Comparison of ENCODE assay signal across 18 mouse cellular contexts in the genomic region with DNA sequence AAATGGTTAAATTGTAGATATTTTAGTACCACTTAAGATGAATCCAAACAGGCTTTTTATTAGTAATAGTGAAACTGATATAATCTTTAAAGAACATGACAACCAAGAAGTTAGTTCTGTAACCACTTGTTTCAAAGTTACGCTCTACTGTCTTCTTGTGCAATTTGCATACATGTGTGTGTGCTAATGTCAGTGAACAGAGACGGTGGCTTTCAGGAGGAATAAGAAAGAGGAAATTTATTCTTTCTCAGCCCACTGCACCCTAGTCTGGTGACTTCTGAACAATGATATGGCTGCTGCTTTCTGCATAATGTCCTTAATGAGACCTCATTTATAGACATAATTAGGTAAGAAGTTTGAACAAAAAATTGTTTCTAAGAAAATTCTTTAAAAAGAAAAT. TPM values are rescaled to one million over a fixed set of nuclear protein-coding genes. Genes with fewer than 3 reads are reported as not detected.
DNase-seq lines count a peak whose midpoint lies in the region; ATAC-seq lines count a peak whose summit lies in the region.
"Had no signal": no experiment of that assay in that cellular context is flagged by ENCODE, and none has a peak within 500 bp of the region (broad histone marks: within the 10 kb centered on the region; RNA-seq: fewer than 3 reads in every experiment).

No protein-coding gene starts in this region.

- H3K9me3 ChIP-seq in forebrain, embryonic 13.5 days (replicated peaks): no peaks in the 10 kb centered on the region
- H3K9me3 ChIP-seq in midbrain, embryonic 13.5 days: no peaks in the 10 kb centered on the region
- H3K9me3 ChIP-seq: embryonic facial prominence, embryonic 12.5 days; heart, embryonic 13.5 days; hindbrain, embryonic 15.5 days had no signal

- no peaks in the 10 kb centered on the region for H3K4me1 ChIP-seq in forebrain, embryonic 13.5 days
- H3K4me1 ChIP-seq in midbrain, embryonic 13.5 days (replicated peaks): no peaks in the 10 kb centered on the region
- H3K4me1 ChIP-seq: embryonic facial prominence, embryonic 12.5 days; heart, embryonic 13.5 days; hindbrain, embryonic 15.5 days had no signal

- H3K9ac ChIP-seq in forebrain, embryonic 13.5 days: no peak overlapping the region
- no peak overlapping the region for H3K9ac ChIP-seq in midbrain, embryonic 13.5 days (replicated peaks)
- H3K9ac ChIP-seq: embryonic facial prominence, embryonic 12.5 days; forebrain, postnatal 0 days; heart, embryonic 13.5 days; hindbrain, embryonic 15.5 days had no signal

- no peak overlapping the region for H3K4me2 ChIP-seq in forebrain, embryonic 13.5 days
- H3K4me2 ChIP-seq in midbrain, embryonic 13.5 days (replicated peaks): no peak overlapping the region
- H3K4me2 ChIP-seq: embryonic facial prominence, embryonic 12.5 days; heart, embryonic 13.5 days; hindbrain, embryonic 15.5 days had no signal

- peak; percentile 54 for DNase-seq in lung, postnatal 25 days (ENCODE audit: low spot score)
- DNase-seq in lung, postnatal 10 days: no peak
- DNase-seq in B cell, adult 2 months: peak; percentile 43 to 61
- DNase-seq in splenic B cell, adult 2 months (ENCODE audit: low read depth, low spot score): peak; percentile 90
- DNase-seq: adrenal gland, postnatal 10 days; cerebellum, adult 11 months; cerebellum, adult 8-10 months; cerebellum, postnatal 14 days; forebrain, postnatal 0 days; gastrocnemius, postnatal 14 days; heart, postnatal 36 days had no signal

- H3K4me3 ChIP-seq in forebrain, embryonic 13.5 days: no peak overlapping the region
- no peak overlapping the region for H3K4me3 ChIP-seq in midbrain, embryonic 13.5 days (replicated peaks)
- H3K4me3 ChIP-seq: embryonic facial prominence, embryonic 12.5 days; heart, embryonic 13.5 days; hindbrain, embryonic 15.5 days had no signal

- peaks cover 29% of the 10 kb centered on the region for H3K36me3 ChIP-seq in splenic B cell, adult 2 months (ENCODE audit: control insufficient read depth, insufficient read depth, low read length, poor library complexity, severe bottlenecking)
- H3K36me3 ChIP-seq in forebrain, embryonic 13.5 days (ENCODE audit: poor library complexity, severe bottlenecking): no peaks in the 10 kb centered on the region
- no peaks in the 10 kb centered on the region for H3K36me3 ChIP-seq in midbrain, embryonic 13.5 days
- H3K36me3 ChIP-seq: embryonic facial prominence, embryonic 12.5 days; G1E; hindbrain, embryonic 15.5 days had no signal

- no peak overlapping the region for H3K27ac ChIP-seq in forebrain, embryonic 13.5 days
- no peak overlapping the region for H3K27ac ChIP-seq in midbrain, embryonic 13.5 days
- H3K27ac ChIP-seq: embryonic facial prominence, embryonic 12.5 days; heart, embryonic 13.5 days; hindbrain, embryonic 15.5 days had no signal

- peak; percentile 95 for ATAC-seq in megakaryocyte, adult 5-6 weeks (ENCODE audit: poor library complexity, severe bottlenecking)
- no peak for ATAC-seq in forebrain, embryonic 13.5 days
- no peak for ATAC-seq in midbrain, embryonic 13.5 days
- ATAC-seq: forebrain, postnatal 0 days had no signal

- no peaks in the 10 kb centered on the region for H3K27me3 ChIP-seq in splenic B cell, adult 2 months (ENCODE audit: control insufficient read depth, insufficient read depth, low read length, poor library complexity, severe bottlenecking)
- H3K27me3 ChIP-seq in forebrain, embryonic 13.5 days: no peaks in the 10 kb centered on the region
- H3K27me3 ChIP-seq in midbrain, embryonic 13.5 days: no peaks in the 10 kb centered on the region
- H3K27me3 ChIP-seq: embryonic facial prominence, embryonic 12.5 days; heart, embryonic 13.5 days; hindbrain, embryonic 15.5 days had no signal

- 68% methylated on average over 2 of the region's 2 CpGs for WGBS in forebrain, embryonic 13.5 days
- WGBS in midbrain, embryonic 13.5 days: 82% methylated on average over 2 of the region's 2 CpGs

RNA-seq across cellular contexts. Expression of a gene that starts 7.1 kb away (rescaled TPM):
- total RNA-seq in megakaryocyte, adult 5-6 weeks (2015): 69.0 and 92.7 TPM in 2 replicates
- 80.1 and 87.1 TPM in 2 replicates for total RNA-seq in megakaryocyte, adult 5-6 weeks (2017)
- 1.4 and 1.9 TPM in 2 replicates for polyA plus RNA-seq in forebrain, embryonic 13.5 days (2015; fragmentation: Nextera tagmentation; extraction: Ambion mirVana)
- 1.2 and 1.4 TPM in 2 replicates for polyA plus RNA-seq in midbrain, embryonic 13.5 days (2015; fragmentation: Nextera tagmentation; extraction: Ambion mirVana)
- polyA plus RNA-seq: G1E had no signal
